In the genomic region with DNA sequence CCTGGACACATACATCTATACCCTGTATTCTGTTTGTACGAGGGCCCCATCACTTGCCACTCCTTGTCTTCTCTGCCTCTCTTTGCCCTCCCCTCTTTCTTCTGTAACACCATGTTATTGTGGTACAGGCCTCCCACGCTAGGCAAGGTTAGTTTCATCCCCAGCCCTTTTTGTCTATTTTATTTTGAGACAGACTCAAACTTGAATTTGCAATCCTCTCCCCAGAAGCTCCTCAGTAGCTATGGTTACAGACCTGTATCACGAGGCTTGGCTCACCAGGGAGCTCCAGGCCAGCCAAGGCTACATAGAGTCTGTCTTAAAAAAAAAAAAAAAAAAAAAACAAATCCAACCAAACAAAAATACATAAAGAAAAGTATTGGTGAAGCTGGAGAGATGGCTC, we compare ENCODE assay signal across 22 mouse cellular contexts.
DNase-seq lines count a peak whose midpoint lies in the region; ATAC-seq lines count a peak whose summit lies in the region.
"Had no signal": no experiment of that assay in that cellular context is flagged by ENCODE, and none has a peak within 500 bp of the region (broad histone marks: within the 10 kb centered on the region; RNA-seq: fewer than 3 reads in every experiment).

No protein-coding gene starts in this region.

- H3K27me3 ChIP-seq in neural tube, embryonic 15.5 days (replicated peaks) = no peaks in the 10 kb centered on the region
- H3K27me3 ChIP-seq in hindbrain, embryonic 10.5 days (ENCODE audit: insufficient read depth, poor library complexity, severe bottlenecking) = no peaks in the 10 kb centered on the region
- H3K27me3 ChIP-seq: CH12.LX, Patski had no signal

- no peaks in the 10 kb centered on the region for H3K4me1 ChIP-seq in neural tube, embryonic 15.5 days
- H3K4me1 ChIP-seq in hindbrain, embryonic 10.5 days (replicated peaks) = no peaks in the 10 kb centered on the region

- H3K4me3 ChIP-seq in neural tube, embryonic 15.5 days (replicated peaks) = no peak overlapping the region
- no peak overlapping the region for H3K4me3 ChIP-seq in hindbrain, embryonic 10.5 days

- H3K4me2 ChIP-seq in neural tube, embryonic 15.5 days = no peak overlapping the region

- H3K36me3 ChIP-seq in neural tube, embryonic 15.5 days = peaks cover 5% of the 10 kb centered on the region; the same call in 1 of the 2 replicates
- H3K36me3 ChIP-seq in hindbrain, embryonic 10.5 days = no peaks in the 10 kb centered on the region
- H3K36me3 ChIP-seq: G1E had no signal

- ATAC-seq in frontal cortex, adult (ENCODE audit: low TSS enrichment) = peak; percentile 71
- no peak for ATAC-seq in neural tube, embryonic 15.5 days (ENCODE audit: low FRiP score)
- ATAC-seq: activated CD4-positive, CD25-positive, alpha-beta regulatory T cell, adult 4 months; CD4-positive, CD25-positive, alpha-beta regulatory T cell, adult 4 months; Patski had no signal

- H3K9ac ChIP-seq in neural tube, embryonic 15.5 days (replicated peaks) = no peak overlapping the region

- DNase-seq in frontal cortex, postnatal 25 days (ENCODE audit: low spot score in 2 of 2) = no peak
- peak; percentile 1 for DNase-seq in neural tube, embryonic 10.5 days (ENCODE audit: extremely low spot score, low spot score)
- DNase-seq in right cerebral cortex, adult 18-20 months = peak; percentile 30
- no peak for DNase-seq in right cerebral cortex, postnatal 25 days
- peak; percentile 62 for DNase-seq in brain, adult 2 months (ENCODE audit: low read depth, low spot score)
- DNase-seq in hindbrain, embryonic 10.5 days (ENCODE audit: low spot score) = no peak
- DNase-seq: adrenal gland, adult 2 months; adrenal gland, adult 8-10 months; adrenal gland, postnatal 10 days; adrenal gland, postnatal 14 days; adrenal gland, postnatal 25 days; adrenal gland, postnatal 36 days; B cell, adult 2 months; cerebellum, adult 11 months; cerebellum, adult 11-12 months had no signal

- no peak overlapping the region for H3K27ac ChIP-seq in neural tube, embryonic 15.5 days (replicated peaks)
- H3K27ac ChIP-seq in hindbrain, embryonic 10.5 days = no peak overlapping the region

- H3K9me3 ChIP-seq in neural tube, embryonic 15.5 days (replicated peaks) = no peaks in the 10 kb centered on the region
- H3K9me3 ChIP-seq in hindbrain, embryonic 10.5 days = no peaks in the 10 kb centered on the region
- H3K9me3 ChIP-seq: G1E had no signal

- WGBS in neural tube, embryonic 15.5 days = 73% methylated on average over 3 of the region's 3 CpGs
- WGBS in hindbrain, embryonic 10.5 days = 75% methylated on average over 3 of the region's 3 CpGs

Comparison
In these comparisons a context has a peak if more than half of its experiments do, and no peak if none do; other contexts are left out.
1. DNase-seq: peak in neural tube, embryonic 10.5 days (single experiment), right cerebral cortex, adult 18-20 months (single experiment) and brain, adult 2 months (single experiment); none in frontal cortex, postnatal 25 days (0 of 2), right cerebral cortex, postnatal 25 days (single experiment) and hindbrain, embryonic 10.5 days (single experiment).